Mouse (Mus musculus) neural tube, embryonic 12.5 days (tissue): ENCODE results near the gene Efhc1. TPM values are rescaled to one million over a fixed set of nuclear protein-coding genes. Genes with fewer than 3 reads are reported as not detected.
A peak's percentile ranks its signal among the peaks of the same experiment; 100 is the strongest.
"Not testable (repeated sequence)": the region's sequence is repeated elsewhere in the genome, so short reads cannot be mapped to it uniquely, and the experiment has no call there.

Source experiments
- ATAC-seq: fragments of 200-750 bp; cut with Nextera tagmentation; 2 replicates; pipeline ENCODE4 v1.8.0; 2017; ENCODE audit warnings: low read depth, mild to moderate bottlenecking, moderate TSS enrichment, moderate library complexity; ENCODE audit not compliant: low FRiP score
- H3K27ac ChIP-seq: fragments of 300-500 bp; sonication (generic); 2 replicates; pipeline ENCODE4 v1.5.1; 2016
- H3K27me3 ChIP-seq: fragments of 300-500 bp; sonication (generic); replicated peaks from 2 replicates; pipeline ENCODE4 v1.6.1; 2016; ENCODE audit warnings: mild to moderate bottlenecking
- H3K36me3 ChIP-seq: fragments of 300-500 bp; sonication (generic); 2 replicates; pipeline ENCODE4 v1.6.1; 2016; ENCODE audit warnings: mild to moderate bottlenecking
- H3K4me1 ChIP-seq: fragments of 300-500 bp; sonication (generic); 2 replicates; pipeline ENCODE4 v1.6.1; 2016
- H3K4me2 ChIP-seq: fragments of 300-500 bp; sonication (generic); replicated peaks from 2 replicates; pipeline ENCODE4 v1.6.1; 2016; ENCODE audit warnings: mild to moderate bottlenecking
- H3K4me3 ChIP-seq: fragments of 300-500 bp; sonication (generic); 2 replicates; pipeline ENCODE4 v1.5.1; 2016
- H3K9ac ChIP-seq: fragments of 300-500 bp; sonication (generic); 2 replicates; pipeline ENCODE4 v1.6.1; 2016; ENCODE audit warnings: mild to moderate bottlenecking
- H3K9me3 ChIP-seq: fragments of 300-500 bp; sonication (generic); 2 replicates; pipeline ENCODE4 v1.6.1; 2016; ENCODE audit warnings: mild to moderate bottlenecking
- WGBS: fragments of 180-500 bp; shearing (Covaris S2); methylation state at CpG from one replicate; pipeline ENCODE4 v1.1.7; 2016; 5-methylcytosine and 5-hydroxymethylcytosine counted together
- polyA plus RNA-seq: library from polyadenylated mRNA; unstranded; fragments of >200 nt; fragmentation: Nextera tagmentation; extraction: Ambion mirVana; gene quantifications from 2 replicates; pipeline ENCODE4 v1.2.1, GENCODE M21; 2016

Efhc1 gene
- polyA plus RNA-seq, 1 experiment from 2014 or later: 1.4 TPM

GRCm38 (mm10) chr1:20925324-20925723, 26.1 kb upstream of the Efhc1 start:
- H3K4me2 ChIP-seq, H3K4me1 ChIP-seq, H3K4me3 ChIP-seq, H3K9me3 ChIP-seq, H3K27me3 ChIP-seq, H3K36me3 ChIP-seq, ATAC-seq, H3K9ac ChIP-seq, H3K27ac ChIP-seq: not testable (repeated sequence)
- 82% methylated on average over 7 of the region's 7 CpGs for WGBS

GRCm38 (mm10) chr1:20925926-20926325, 25.5 kb upstream of the Efhc1 start:
- Histone ChIP-seq H3K9ac (no peak overlapping the region), H3K27me3 (no peaks in the 10 kb centered on the region), H3K27ac (no peak overlapping the region), H3K4me3 (no peak overlapping the region), H3K36me3 (no peaks in the 10 kb centered on the region), H3K4me1 (no peaks in the 10 kb centered on the region), H3K9me3 (no peaks in the 10 kb centered on the region), H3K4me2 (no peak overlapping the region)
- WGBS: 92% methylated on average over 4 of the region's 4 CpGs
- no peak for ATAC-seq

GRCm38 (mm10) chr1:20926376-20926775, 25.1 kb upstream of the Efhc1 start:
- no peak for ATAC-seq
- H3K27me3 ChIP-seq: no peaks in the 10 kb centered on the region

GRCm38 (mm10) chr1:20928487-20928886, 22.9 kb upstream of the Efhc1 start:
- peaks cover 3% of the 10 kb centered on the region; the same call in 1 of the 2 replicates for H3K36me3 ChIP-seq
- H3K4me3 ChIP-seq: no peak overlapping the region
- WGBS: 49% methylated on average over 4 of the region's 4 CpGs
- no peak overlapping the region for H3K9ac ChIP-seq
- H3K27ac ChIP-seq: no peak overlapping the region
- no peak for ATAC-seq
- H3K4me2 ChIP-seq: no peak overlapping the region
- no peaks in the 10 kb centered on the region for H3K9me3 ChIP-seq
- no peaks in the 10 kb centered on the region for H3K4me1 ChIP-seq
- no peaks in the 10 kb centered on the region for H3K27me3 ChIP-seq

More at GRCm38 (mm10) chr1:20926376-20926775, 25.1 kb upstream of the Efhc1 start:
- Histone ChIP-seq H3K9me3 (no peaks in the 10 kb centered on the region), H3K4me1 (no peaks in the 10 kb centered on the region), H3K4me2 (no peak overlapping the region), H3K4me3 (no peak overlapping the region), H3K9ac (no peak overlapping the region), H3K27ac (no peak overlapping the region), H3K36me3 (no peaks in the 10 kb centered on the region)
- WGBS: 87% methylated on average over 4 of the region's 4 CpGs

GRCm38 (mm10) chr1:20933457-20933856, 18.0 kb upstream of the Efhc1 start:
- WGBS: 23% methylated on average over 7 of the region's 7 CpGs
- H3K27ac ChIP-seq: no peak overlapping the region
- peaks cover 30% of the 10 kb centered on the region for H3K36me3 ChIP-seq
- no peak overlapping the region for H3K9ac ChIP-seq
- no peak overlapping the region for H3K4me2 ChIP-seq
- H3K4me1 ChIP-seq: no peaks in the 10 kb centered on the region
- ATAC-seq: peak; percentile 82
- no peaks in the 10 kb centered on the region for H3K9me3 ChIP-seq
- no peak overlapping the region for H3K4me3 ChIP-seq
- H3K27me3 ChIP-seq: no peaks in the 10 kb centered on the region

GRCm38 (mm10) chr1:20935106-20935505, 16.3 kb upstream of the Efhc1 start:
- H3K4me1 ChIP-seq: no peaks in the 10 kb centered on the region
- WGBS: 92% methylated on average over 22 of the region's 22 CpGs
- H3K4me2 ChIP-seq: no peak overlapping the region
- no peak overlapping the region for H3K9ac ChIP-seq
- H3K4me3 ChIP-seq: no peak overlapping the region
- no peak for ATAC-seq
- no peaks in the 10 kb centered on the region for H3K9me3 ChIP-seq
- H3K27ac ChIP-seq: no peak overlapping the region
- peaks cover 30% of the 10 kb centered on the region for H3K36me3 ChIP-seq
- H3K27me3 ChIP-seq: no peaks in the 10 kb centered on the region

GRCm38 (mm10) chr1:20939046-20939445, 12.4 kb upstream of the Efhc1 start:
- Histone ChIP-seq H3K4me3 (no peak overlapping the region), H3K9me3 (0 out of 2 replicates have a peak, but pooled peaks cover 3% of the 10 kb centered on the region), H3K27me3 (no peaks in the 10 kb centered on the region), H3K4me1 (no peaks in the 10 kb centered on the region), H3K36me3 (peaks cover 27% of the 10 kb centered on the region), H3K27ac (no peak overlapping the region), H3K9ac (no peak overlapping the region), H3K4me2 (no peak overlapping the region)
- 34% methylated on average over 3 of the region's 3 CpGs for WGBS
- ATAC-seq: peak; percentile 70

- no peaks in the 10 kb centered on the region for H3K27me3 ChIP-seq
- H3K9ac ChIP-seq: no peak overlapping the region
- no peak overlapping the region for H3K27ac ChIP-seq
- no peak overlapping the region for H3K4me2 ChIP-seq
- 0 out of 2 replicates have a peak, but pooled peaks cover 3% of the 10 kb centered on the region for H3K9me3 ChIP-seq
- H3K36me3 ChIP-seq: peaks cover 17% of the 10 kb centered on the region
- 74% methylated on average over 16 of the region's 16 CpGs for WGBS
- H3K4me3 ChIP-seq: no peak overlapping the region
- no peaks in the 10 kb centered on the region for H3K4me1 ChIP-seq
- no peak for ATAC-seq
Observed at GRCm38 (mm10) chr1:20940151-20940550, 11.3 kb upstream of the Efhc1 start.

GRCm38 (mm10) chr1:20941322-20941721, 10.1 kb upstream of the Efhc1 start:
- H3K4me2 ChIP-seq: no peak overlapping the region
- H3K4me3 ChIP-seq: no peak overlapping the region
- H3K27me3 ChIP-seq: no peaks in the 10 kb centered on the region
- 0 out of 2 replicates have a peak, but pooled peaks cover 3% of the 10 kb centered on the region for H3K9me3 ChIP-seq
- 60% methylated on average over 2 of the region's 2 CpGs for WGBS
- H3K9ac ChIP-seq: no peak overlapping the region
- no peak for ATAC-seq
- H3K36me3 ChIP-seq: peaks cover 7% of the 10 kb centered on the region; the same call in 1 of the 2 replicates
- H3K4me1 ChIP-seq: no peaks in the 10 kb centered on the region
- H3K27ac ChIP-seq: no peak overlapping the region

- no peak overlapping the region for H3K9ac ChIP-seq
- ATAC-seq: no peak
- 79% methylated on average over 7 of the region's 7 CpGs for WGBS
- no peak overlapping the region for H3K4me3 ChIP-seq
- H3K36me3 ChIP-seq: peaks cover 2% of the 10 kb centered on the region; the same call in 1 of the 2 replicates
- H3K27ac ChIP-seq: no peak overlapping the region
- 0 out of 2 replicates have a peak, but pooled peaks cover 3% of the 10 kb centered on the region for H3K9me3 ChIP-seq
- H3K4me2 ChIP-seq: no peak overlapping the region
- no peaks in the 10 kb centered on the region for H3K27me3 ChIP-seq
- no peaks in the 10 kb centered on the region for H3K4me1 ChIP-seq
Observed at GRCm38 (mm10) chr1:20941857-20942256, 9.6 kb upstream of the Efhc1 start.

- 0 out of 2 replicates have a peak, but pooled peaks cover 3% of the 10 kb centered on the region for H3K9me3 ChIP-seq
- no peak overlapping the region for H3K4me2 ChIP-seq
- H3K27ac ChIP-seq: no peak overlapping the region
- no peaks in the 10 kb centered on the region for H3K27me3 ChIP-seq
- no peaks in the 10 kb centered on the region for H3K36me3 ChIP-seq
- H3K9ac ChIP-seq: no peak overlapping the region
- no peak for ATAC-seq
- 100% methylated on average over 2 of the region's 2 CpGs for WGBS
- H3K4me1 ChIP-seq: no peaks in the 10 kb centered on the region
- no peak overlapping the region for H3K4me3 ChIP-seq
Observed at GRCm38 (mm10) chr1:20943016-20943415, 8.4 kb upstream of the Efhc1 start.

GRCm38 (mm10) chr1:20951799-20952198, 373 bp downstream of the Efhc1 start:
- Histone ChIP-seq H3K9ac (peak overlapping the region; percentile 64), H3K36me3 (no peaks in the 10 kb centered on the region), H3K9me3 (no peaks in the 10 kb centered on the region), H3K27me3 (no peaks in the 10 kb centered on the region), H3K4me2 (peak overlapping the region; percentile 64), H3K4me1 (peaks cover 6% of the 10 kb centered on the region; the same call in 1 of the 2 replicates), H3K27ac (peak overlapping the region; percentile 37; the same call in 1 of the 2 replicates), H3K4me3 (peak overlapping the region; percentile 43)
- ATAC-seq: no peak; the same call in 1 of the 2 replicates
- 1% methylated on average over 16 of the region's 16 CpGs for WGBS

GRCm38 (mm10) chr1:20954876-20955275, 3.5 kb downstream of the Efhc1 start:
- Histone ChIP-seq H3K27me3 (no peaks in the 10 kb centered on the region), H3K9me3 (no peaks in the 10 kb centered on the region)
- WGBS: 81% methylated on average over 3 of the region's 3 CpGs

More at GRCm38 (mm10) chr1:20954876-20955275, 3.5 kb downstream of the Efhc1 start:
- H3K27ac ChIP-seq: no peak overlapping the region
- no peak overlapping the region for H3K4me3 ChIP-seq
- H3K4me2 ChIP-seq: no peak overlapping the region
- H3K9ac ChIP-seq: no peak overlapping the region
- H3K36me3 ChIP-seq: no peaks in the 10 kb centered on the region
- H3K4me1 ChIP-seq: peaks cover 6% of the 10 kb centered on the region; the same call in 1 of the 2 replicates
- no peak for ATAC-seq
